Mouse (Mus musculus): ENCODE results near the gene Gm1604a. TPM values are rescaled to one million over a fixed set of nuclear protein-coding genes. Genes with fewer than 3 reads are reported as not detected.
"Not testable (repeated sequence)": the region's sequence is repeated elsewhere in the genome, so short reads cannot be mapped to it uniquely, and the experiment has no call there.

Gm1604a gene
- polyA plus RNA-seq, 1 experiment from 2014 or later: not detected

GRCm38 (mm10) chr17:7030204-7030603 is 4.8 kb downstream of the Gm1604a start:
- not testable (repeated sequence) for H3K9me3 ChIP-seq (ENCODE audit: control insufficient read depth, low read length); H3K27me3 ChIP-seq (ENCODE audit: control insufficient read depth, insufficient read depth, low read length); H3K4me1 ChIP-seq (ENCODE audit: control insufficient read depth, insufficient read depth, low read length); H3K36me3 ChIP-seq (ENCODE audit: control insufficient read depth, insufficient read depth, low read length); H3K9ac ChIP-seq (ENCODE audit: low read length); H3K4me3 ChIP-seq (ENCODE audit: low read depth, low read length); H3K27ac ChIP-seq (replicated peaks; ENCODE audit: low read depth, low read length); H3K4me2 ChIP-seq (ENCODE audit: low read depth, severe bottlenecking); DNase-seq (ENCODE audit: low spot score); ATAC-seq (ENCODE audit: insufficient number of reproducible peaks, low FRiP score, low TSS enrichment, low read depth)
- WGBS: 74% methylated on average over 6 of the region's 7 CpGs

GRCm38 (mm10) chr17:7030622-7031174 is 5.3 kb downstream of the Gm1604a start:
- 74% methylated on average over 3 of the region's 6 CpGs for WGBS
- not testable (repeated sequence) for H3K4me2 ChIP-seq (ENCODE audit: low read depth, severe bottlenecking)

GRCm38 (mm10) chr17:7033192-7034166 is 8.1 kb downstream of the Gm1604a start:
- 70% methylated on average over 3 of the region's 17 CpGs for WGBS
- H3K4me3 ChIP-seq (ENCODE audit: low read depth, low read length); H3K27ac ChIP-seq (replicated peaks; ENCODE audit: low read depth, low read length); H3K4me1 ChIP-seq (ENCODE audit: control insufficient read depth, insufficient read depth, low read length); H3K27me3 ChIP-seq (ENCODE audit: control insufficient read depth, insufficient read depth, low read length); H3K4me2 ChIP-seq (ENCODE audit: low read depth, severe bottlenecking); ATAC-seq (ENCODE audit: insufficient number of reproducible peaks, low FRiP score, low TSS enrichment, low read depth); H3K9me3 ChIP-seq (ENCODE audit: control insufficient read depth, low read length); H3K9ac ChIP-seq (ENCODE audit: low read length); H3K36me3 ChIP-seq (ENCODE audit: control insufficient read depth, insufficient read depth, low read length); DNase-seq (ENCODE audit: low spot score): not testable (repeated sequence)

More at GRCm38 (mm10) chr17:7030622-7031174, 5.3 kb downstream of the Gm1604a start:
- not testable (repeated sequence) for H3K27ac ChIP-seq (replicated peaks; ENCODE audit: low read depth, low read length); H3K36me3 ChIP-seq (ENCODE audit: control insufficient read depth, insufficient read depth, low read length); H3K4me3 ChIP-seq (ENCODE audit: low read depth, low read length); H3K27me3 ChIP-seq (ENCODE audit: control insufficient read depth, insufficient read depth, low read length); H3K9ac ChIP-seq (ENCODE audit: low read length); DNase-seq (ENCODE audit: low spot score); H3K9me3 ChIP-seq (ENCODE audit: control insufficient read depth, low read length); ATAC-seq (ENCODE audit: insufficient number of reproducible peaks, low FRiP score, low TSS enrichment, low read depth); H3K4me1 ChIP-seq (ENCODE audit: control insufficient read depth, insufficient read depth, low read length)

GRCm38 (mm10) chr17:7068997-7069539 is 43.7 kb downstream of the Gm1604a start:
- not testable (repeated sequence) for H3K36me3 ChIP-seq (ENCODE audit: control insufficient read depth, insufficient read depth, low read length); H3K4me2 ChIP-seq (ENCODE audit: low read depth, severe bottlenecking); H3K4me1 ChIP-seq (ENCODE audit: control insufficient read depth, insufficient read depth, low read length); H3K9me3 ChIP-seq (ENCODE audit: control insufficient read depth, low read length); H3K4me3 ChIP-seq (ENCODE audit: low read depth, low read length); H3K27me3 ChIP-seq (ENCODE audit: control insufficient read depth, insufficient read depth, low read length); DNase-seq (ENCODE audit: low spot score); H3K9ac ChIP-seq (ENCODE audit: low read length); ATAC-seq (ENCODE audit: insufficient number of reproducible peaks, low FRiP score, low TSS enrichment, low read depth); H3K27ac ChIP-seq (replicated peaks; ENCODE audit: low read depth, low read length)
- WGBS: 82% methylated on average over 2 of the region's 4 CpGs

- not testable (repeated sequence) for H3K4me3 ChIP-seq (ENCODE audit: low read depth, low read length); ATAC-seq (ENCODE audit: insufficient number of reproducible peaks, low FRiP score, low TSS enrichment, low read depth); H3K9ac ChIP-seq (ENCODE audit: low read length); H3K27me3 ChIP-seq (ENCODE audit: control insufficient read depth, insufficient read depth, low read length); H3K4me2 ChIP-seq (ENCODE audit: low read depth, severe bottlenecking); H3K27ac ChIP-seq (replicated peaks; ENCODE audit: low read depth, low read length); H3K4me1 ChIP-seq (ENCODE audit: control insufficient read depth, insufficient read depth, low read length); H3K9me3 ChIP-seq (ENCODE audit: control insufficient read depth, low read length); DNase-seq (ENCODE audit: low spot score); H3K36me3 ChIP-seq (ENCODE audit: control insufficient read depth, insufficient read depth, low read length)
- 77% methylated on average over 6 of the region's 7 CpGs for WGBS
Observed at GRCm38 (mm10) chr17:7069561-7070240, 44.3 kb downstream of the Gm1604a start.

GRCm38 (mm10) chr17:7074494-7074893 is 49.1 kb downstream of the Gm1604a start:
- DNase-seq (ENCODE audit: low spot score): peak; percentile 20
- not testable (repeated sequence) for H3K4me2 ChIP-seq (ENCODE audit: low read depth, severe bottlenecking); H3K4me1 ChIP-seq (ENCODE audit: control insufficient read depth, insufficient read depth, low read length); H3K36me3 ChIP-seq (ENCODE audit: control insufficient read depth, insufficient read depth, low read length); H3K27ac ChIP-seq (replicated peaks; ENCODE audit: low read depth, low read length); H3K27me3 ChIP-seq (ENCODE audit: control insufficient read depth, insufficient read depth, low read length); H3K9ac ChIP-seq (ENCODE audit: low read length); H3K9me3 ChIP-seq (ENCODE audit: control insufficient read depth, low read length); H3K4me3 ChIP-seq (ENCODE audit: low read depth, low read length); ATAC-seq (ENCODE audit: insufficient number of reproducible peaks, low FRiP score, low TSS enrichment, low read depth)
- 45% methylated on average over 3 of the region's 3 CpGs for WGBS

GRCm38 (mm10) chr17:7075519-7075918 is 50.2 kb downstream of the Gm1604a start:
- not testable (repeated sequence) for DNase-seq (ENCODE audit: low spot score); ATAC-seq (ENCODE audit: insufficient number of reproducible peaks, low FRiP score, low TSS enrichment, low read depth); H3K4me3 ChIP-seq (ENCODE audit: low read depth, low read length); H3K27me3 ChIP-seq (ENCODE audit: control insufficient read depth, insufficient read depth, low read length); H3K4me1 ChIP-seq (ENCODE audit: control insufficient read depth, insufficient read depth, low read length); H3K27ac ChIP-seq (replicated peaks; ENCODE audit: low read depth, low read length); H3K9ac ChIP-seq (ENCODE audit: low read length); H3K36me3 ChIP-seq (ENCODE audit: control insufficient read depth, insufficient read depth, low read length); H3K4me2 ChIP-seq (ENCODE audit: low read depth, severe bottlenecking); H3K9me3 ChIP-seq (ENCODE audit: control insufficient read depth, low read length)
- 85% methylated on average over 5 of the region's 6 CpGs for WGBS

- not testable (repeated sequence) for DNase-seq (ENCODE audit: low spot score); H3K4me1 ChIP-seq (ENCODE audit: control insufficient read depth, insufficient read depth, low read length); H3K9ac ChIP-seq (ENCODE audit: low read length); H3K36me3 ChIP-seq (ENCODE audit: control insufficient read depth, insufficient read depth, low read length); H3K4me3 ChIP-seq (ENCODE audit: low read depth, low read length); H3K27me3 ChIP-seq (ENCODE audit: control insufficient read depth, insufficient read depth, low read length); H3K27ac ChIP-seq (replicated peaks; ENCODE audit: low read depth, low read length); H3K4me2 ChIP-seq (ENCODE audit: low read depth, severe bottlenecking); ATAC-seq (ENCODE audit: insufficient number of reproducible peaks, low FRiP score, low TSS enrichment, low read depth); H3K9me3 ChIP-seq (ENCODE audit: control insufficient read depth, low read length)
- WGBS: 0% methylated on average over 1 of the region's 4 CpGs
Observed at GRCm38 (mm10) chr17:7079558-7079957, 54.2 kb downstream of the Gm1604a start.

Measured in limb, embryonic 11.5 days (tissue).